Mouse (Mus musculus) intestine, embryonic 15.5 days (tissue): ENCODE data around the gene Tmem28. TPM values are rescaled to one million over a fixed set of nuclear protein-coding genes. Genes with fewer than 3 reads are reported as not detected.
A peak's percentile ranks its signal among the peaks of the same experiment; 100 is the strongest.

Experiments
- ATAC-seq: fragments of 200-750 bp; cut with Nextera tagmentation; 2 replicates; pipeline ENCODE4 v1.8.0; 2017; ENCODE audit warnings: moderate TSS enrichment, moderate library complexity
- H3K27ac ChIP-seq: fragments of 300-500 bp; sonication (generic); 2 replicates; pipeline ENCODE4 v1.5.1; 2015; ENCODE audit warnings: mild to moderate bottlenecking, inconsistent platforms
- H3K27me3 ChIP-seq: fragments of 300-500 bp; sonication (generic); replicated peaks from 2 replicates; pipeline ENCODE4 v1.6.1; 2015; ENCODE audit warnings: inconsistent platforms
- H3K36me3 ChIP-seq: fragments of 300-500 bp; sonication (generic); 2 replicates; pipeline ENCODE4 v1.6.1; 2015; ENCODE audit warnings: inconsistent platforms
- H3K4me1 ChIP-seq: fragments of 300-500 bp; sonication (generic); replicated peaks from 2 replicates; pipeline ENCODE4 v1.6.1; 2015; ENCODE audit warnings: inconsistent platforms
- H3K4me2 ChIP-seq: fragments of 300-500 bp; sonication (generic); replicated peaks from 2 replicates; pipeline ENCODE4 v1.6.1; 2015; ENCODE audit warnings: mild to moderate bottlenecking, inconsistent platforms
- H3K4me3 ChIP-seq: fragments of 300-500 bp; sonication (generic); replicated peaks from 2 replicates; pipeline ENCODE4 v1.5.1; 2015; ENCODE audit warnings: inconsistent platforms
- H3K9ac ChIP-seq: fragments of 300-500 bp; sonication (generic); 2 replicates; pipeline ENCODE4 v1.6.1; 2015; ENCODE audit warnings: inconsistent platforms
- H3K9me3 ChIP-seq: fragments of 300-500 bp; sonication (generic); 2 replicates; pipeline ENCODE4 v1.6.1; 2016; ENCODE audit warnings: inconsistent platforms
- WGBS: fragments of 180-500 bp; shearing (Covaris S2); methylation state at CpG from one replicate; pipeline ENCODE4 v1.1.7; 2015; 5-methylcytosine and 5-hydroxymethylcytosine counted together
- polyA plus RNA-seq: library from polyadenylated mRNA; unstranded; fragments of >200 nt; fragmentation: Nextera tagmentation; extraction: Ambion mirVana; gene quantifications from 2 replicates; pipeline ENCODE4 v1.2.1, GENCODE M21; 2015

Gene Tmem28
- polyA plus RNA-seq = 0.04 and 0.06 TPM in 2 replicates

- peaks cover 37% of the 10 kb centered on the region for H3K27me3 ChIP-seq
- no peaks in the 10 kb centered on the region for H3K36me3 ChIP-seq
- H3K9ac ChIP-seq = no peak within 1 kb of the TSS
- no peaks in the 10 kb centered on the region for H3K9me3 ChIP-seq
- H3K27ac ChIP-seq = no peak within 1 kb of the TSS
- no peaks in the 10 kb centered on the region for H3K4me1 ChIP-seq
- 25% methylated on average over 68 of the region's 82 CpGs for WGBS
- H3K4me3 ChIP-seq = peak within 1 kb of the TSS; percentile 45
- ATAC-seq = peak; percentile 34; the same call in 1 of the 2 replicates
- H3K4me2 ChIP-seq = peak within 1 kb of the TSS; percentile 82
Observed at GRCm38 (mm10) chrX:99820790-99821395, at the start of gene Tmem28. Gene Tmem28 (plus strand): TSS chrX:99821021.

GRCm38 (mm10) chrX:99780308-99780707 is 40.5 kb upstream of the Tmem28 start:
- Histone ChIP-seq H3K4me1 (no peaks in the 10 kb centered on the region), H3K9me3 (no peaks in the 10 kb centered on the region), H3K36me3 (no peaks in the 10 kb centered on the region), H3K27me3 (no peaks in the 10 kb centered on the region), H3K9ac (no peak overlapping the region), H3K4me3 (no peak overlapping the region), H3K27ac (no peak overlapping the region), H3K4me2 (no peak overlapping the region)
- ATAC-seq = no peak
- 55% methylated on average over 4 of the region's 4 CpGs for WGBS

- no peak overlapping the region for H3K4me2 ChIP-seq
- WGBS = 34% methylated on average over 1 of the region's 1 CpGs
- no peaks in the 10 kb centered on the region for H3K9me3 ChIP-seq
- ATAC-seq = no peak
- no peak overlapping the region for H3K27ac ChIP-seq
- H3K4me1 ChIP-seq = no peaks in the 10 kb centered on the region
- H3K36me3 ChIP-seq = no peaks in the 10 kb centered on the region
- H3K9ac ChIP-seq = no peak overlapping the region
- H3K4me3 ChIP-seq = no peak overlapping the region
- H3K27me3 ChIP-seq = 0 out of 2 replicates have a peak, but pooled peaks cover 5% of the 10 kb centered on the region
Observed at GRCm38 (mm10) chrX:99808375-99808774, 12.4 kb upstream of the Tmem28 start.

- ATAC-seq = peak; percentile 85
Observed at GRCm38 (mm10) chrX:99819395-99819935, 1.4 kb upstream of the Tmem28 start.

GRCm38 (mm10) chrX:99819936-99820789 is 658 bp upstream of the Tmem28 start:
- 17% methylated on average over 81 of the region's 105 CpGs for WGBS
- H3K27me3 ChIP-seq = peaks cover 37% of the 10 kb centered on the region
- H3K36me3 ChIP-seq = no peaks in the 10 kb centered on the region
- no peak overlapping the region for H3K9ac ChIP-seq
- H3K4me2 ChIP-seq = peak overlapping the region; percentile 82
- H3K9me3 ChIP-seq = no peaks in the 10 kb centered on the region
- no peaks in the 10 kb centered on the region for H3K4me1 ChIP-seq
- ATAC-seq = peak; percentile 81
- H3K27ac ChIP-seq = no peak overlapping the region
- peak overlapping the region; percentile 45 for H3K4me3 ChIP-seq

More at GRCm38 (mm10) chrX:99819395-99819935, 1.4 kb upstream of the Tmem28 start:
- Histone ChIP-seq H3K36me3 (no peaks in the 10 kb centered on the region), H3K9me3 (no peaks in the 10 kb centered on the region), H3K27me3 (peaks cover 40% of the 10 kb centered on the region), H3K9ac (no peak overlapping the region), H3K27ac (no peak overlapping the region), H3K4me3 (peak overlapping the region; percentile 45), H3K4me2 (peak overlapping the region; percentile 82), H3K4me1 (no peaks in the 10 kb centered on the region)
- 20% methylated on average over 21 of the region's 22 CpGs for WGBS

GRCm38 (mm10) chrX:99842090-99842489 is 21.3 kb downstream of the Tmem28 start:
- Histone ChIP-seq H3K4me3 (no peak overlapping the region), H3K4me2 (no peak overlapping the region), H3K27ac (no peak overlapping the region), H3K9ac (no peak overlapping the region), H3K4me1 (no peaks in the 10 kb centered on the region), H3K27me3 (no peaks in the 10 kb centered on the region; the same call in 1 of the 2 replicates), H3K9me3 (no peaks in the 10 kb centered on the region), H3K36me3 (no peaks in the 10 kb centered on the region)
- 18% methylated on average over 2 of the region's 2 CpGs for WGBS
- ATAC-seq = no peak

- Histone ChIP-seq H3K4me3 (peak overlapping the region; percentile 37), H3K9ac (peak overlapping the region; percentile 44), H3K27me3 (peaks cover 3% of the 10 kb centered on the region; the same call in 1 of the 2 replicates), H3K4me1 (no peaks in the 10 kb centered on the region), H3K27ac (no peak overlapping the region), H3K4me2 (peak overlapping the region; percentile 58), H3K36me3 (no peaks in the 10 kb centered on the region), H3K9me3 (no peaks in the 10 kb centered on the region)
- peak; percentile 97 for ATAC-seq
- WGBS = 20% methylated on average over 35 of the region's 35 CpGs
Observed at GRCm38 (mm10) chrX:99853261-99853741, 32.5 kb downstream of the Tmem28 start.

- Histone ChIP-seq H3K9ac (no peak overlapping the region), H3K36me3 (no peaks in the 10 kb centered on the region), H3K4me2 (peak overlapping the region; percentile 58), H3K27me3 (peaks cover 3% of the 10 kb centered on the region; the same call in 1 of the 2 replicates), H3K9me3 (no peaks in the 10 kb centered on the region), H3K4me1 (no peaks in the 10 kb centered on the region), H3K4me3 (no peak overlapping the region), H3K27ac (no peak overlapping the region)
- ATAC-seq = no peak
- 54% methylated on average over 3 of the region's 3 CpGs for WGBS
Observed at GRCm38 (mm10) chrX:99853834-99854233, 33.0 kb downstream of the Tmem28 start.

GRCm38 (mm10) chrX:99872228-99872627 is 51.4 kb downstream of the Tmem28 start:
- H3K9ac ChIP-seq = no peak overlapping the region
- WGBS = 66% methylated on average over 4 of the region's 4 CpGs
- H3K4me3 ChIP-seq = no peak overlapping the region
- no peak for ATAC-seq
- H3K27ac ChIP-seq = no peak overlapping the region
- no peaks in the 10 kb centered on the region for H3K4me1 ChIP-seq
- H3K9me3 ChIP-seq = no peaks in the 10 kb centered on the region
- no peak overlapping the region for H3K4me2 ChIP-seq
- no peaks in the 10 kb centered on the region for H3K36me3 ChIP-seq
- 0 out of 2 replicates have a peak, but pooled peaks cover 4% of the 10 kb centered on the region for H3K27me3 ChIP-seq

- no peak overlapping the region for H3K27ac ChIP-seq
- 69% methylated on average over 3 of the region's 3 CpGs for WGBS
- H3K4me3 ChIP-seq = no peak overlapping the region
- no peak for ATAC-seq
- H3K9me3 ChIP-seq = no peaks in the 10 kb centered on the region
- H3K4me2 ChIP-seq = no peak overlapping the region
- 0 out of 2 replicates have a peak, but pooled peaks cover 4% of the 10 kb centered on the region for H3K27me3 ChIP-seq
- H3K36me3 ChIP-seq = no peaks in the 10 kb centered on the region
- no peak overlapping the region for H3K9ac ChIP-seq
- no peaks in the 10 kb centered on the region for H3K4me1 ChIP-seq
Observed at GRCm38 (mm10) chrX:99872632-99873201, 51.9 kb downstream of the Tmem28 start.

GRCm38 (mm10) chrX:99873259-99873919 is 52.6 kb downstream of the Tmem28 start:
- H3K27me3 ChIP-seq = 0 out of 2 replicates have a peak, but pooled peaks cover 4% of the 10 kb centered on the region
- H3K36me3 ChIP-seq = no peaks in the 10 kb centered on the region
- H3K4me2 ChIP-seq = no peak overlapping the region
- no peaks in the 10 kb centered on the region for H3K9me3 ChIP-seq
- H3K27ac ChIP-seq = no peak overlapping the region
- no peak for ATAC-seq
- no peak overlapping the region for H3K4me3 ChIP-seq
- H3K4me1 ChIP-seq = no peaks in the 10 kb centered on the region
- WGBS = 65% methylated on average over 2 of the region's 2 CpGs
- no peak overlapping the region for H3K9ac ChIP-seq
